Mouse (Mus musculus) lung, embryonic 14.5 days (tissue): ENCODE measurements around the gene Mrps34. TPM values are rescaled to one million over a fixed set of nuclear protein-coding genes. Genes with fewer than 3 reads are reported as not detected.

Experiments
- ATAC-seq: fragments of 200-750 bp; cut with Nextera tagmentation; 2 replicates; pipeline ENCODE4 v1.8.0; 2017; ENCODE audit warnings: mild to moderate bottlenecking, moderate TSS enrichment, moderate library complexity; ENCODE audit not compliant: insufficient read depth
- DNase-seq: peaks from one replicate; pipeline ENCODE4 v3.0.0-alpha.2; 2015
- H3K27ac ChIP-seq: fragments of 300-500 bp; sonication (generic); 2 replicates; pipeline ENCODE4 v1.5.1; 2014; ENCODE audit warnings: low read depth, mild to moderate bottlenecking, moderate library complexity
- H3K27me3 ChIP-seq: fragments of 300-500 bp; sonication (generic); 2 replicates; pipeline ENCODE4 v1.6.1; 2014; ENCODE audit warnings: low read length, control low read depth; ENCODE audit not compliant: insufficient read depth
- H3K36me3 ChIP-seq: fragments of 300-500 bp; sonication (generic); 2 replicates; pipeline ENCODE4 v1.6.1; 2014; ENCODE audit warnings: control low read depth; ENCODE audit not compliant: insufficient read depth
- H3K4me1 ChIP-seq: fragments of 300-500 bp; sonication (generic); 2 replicates; pipeline ENCODE4 v1.6.1; 2014; ENCODE audit warnings: antibody characterized with exemption, control low read depth; ENCODE audit not compliant: insufficient read depth
- H3K4me2 ChIP-seq: fragments of 300-500 bp; sonication (generic); 2 replicates; pipeline ENCODE4 v1.6.1; 2014; ENCODE audit warnings: mild to moderate bottlenecking
- H3K4me3 ChIP-seq: fragments of 300-500 bp; sonication (generic); 2 replicates; pipeline ENCODE4 v1.5.1; 2014; ENCODE audit warnings: low read depth, low read length
- H3K9ac ChIP-seq: fragments of 300-500 bp; sonication (generic); 2 replicates; pipeline ENCODE4 v1.6.1; 2014
- H3K9me3 ChIP-seq: fragments of 300-500 bp; sonication (generic); 2 replicates; pipeline ENCODE4 v1.6.1; 2016; ENCODE audit warnings: low read depth, low read length, control low read depth
- CTCF ChIP-seq: IDR thresholded peaks from 2 replicates; pipeline ENCODE4 v1.5.1; 2016; ENCODE audit warnings: antibody characterized with exemption, low read depth
- WGBS: fragments of 180-500 bp; shearing (Covaris S2); extraction: QIAGEN DNeasy Blood & Tissue Kit; methylation state at CpG from one replicate; pipeline ENCODE4 v1.1.7; 2014; 5-methylcytosine and 5-hydroxymethylcytosine counted together
- polyA plus RNA-seq: library from polyadenylated mRNA; unstranded; fragments of >200 nt; fragmentation: Nextera tagmentation; extraction: Ambion mirVana; gene quantifications from 2 replicates; pipeline ENCODE4 v1.2.1, GENCODE M21; 2014

Gene Mrps34
- polyA plus RNA-seq, 1 experiment from 2014 or later, result 93.7 TPM

DNA sequence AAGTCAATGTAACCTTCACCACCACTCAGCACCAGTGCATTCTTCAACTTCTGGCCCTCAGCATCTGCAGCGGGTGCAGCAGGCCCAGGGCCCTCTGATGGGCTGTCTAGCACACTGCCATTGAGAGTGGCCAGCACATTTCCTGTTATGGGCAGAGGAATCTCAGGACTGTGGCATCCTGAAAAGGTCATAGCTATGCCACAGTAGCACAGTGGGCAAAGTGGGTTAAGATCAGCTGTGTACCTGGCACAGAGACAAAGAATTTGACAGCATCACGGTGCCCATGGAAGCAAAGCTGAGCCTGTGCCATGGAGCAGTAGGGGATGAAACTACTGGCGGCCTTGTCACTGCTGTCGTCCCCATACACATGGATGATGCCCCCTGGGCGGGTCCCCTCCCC is 4.2 kb downstream of the Mrps34 start:
- no peak overlapping the region for H3K4me3 ChIP-seq
- H3K9ac ChIP-seq, result no peak overlapping the region
- H3K36me3 ChIP-seq, result peaks cover 73% of the 10 kb centered on the region
- no peak overlapping the region for H3K27ac ChIP-seq
- 80% methylated on average over 5 of the region's 5 CpGs for WGBS
- DNase-seq, result no peak
- ATAC-seq, result no peak
- H3K27me3 ChIP-seq, result no peaks in the 10 kb centered on the region
- peaks cover under 1% of the 10 kb centered on the region for H3K4me1 ChIP-seq
- TF ChIP-seq CTCF, result no peak
- H3K9me3 ChIP-seq, result no peaks in the 10 kb centered on the region
- no peak overlapping the region for H3K4me2 ChIP-seq

GRCm38 (mm10) chr17:24900014-24900413 is 5.1 kb downstream of the Mrps34 start:
- WGBS, result 85% methylated on average over 6 of the region's 6 CpGs
- Histone ChIP-seq H3K4me1 (no peaks in the 10 kb centered on the region; the same call in 1 of the 2 replicates), H3K36me3 (peaks cover 81% of the 10 kb centered on the region), H3K4me2 (no peak overlapping the region), H3K27ac (no peak overlapping the region), H3K27me3 (no peaks in the 10 kb centered on the region), H3K4me3 (no peak overlapping the region), H3K9me3 (no peaks in the 10 kb centered on the region), H3K9ac (no peak overlapping the region)
- ATAC-seq, result no peak
- no peak for TF ChIP-seq CTCF
- no peak for DNase-seq

GRCm38 (mm10) chr17:24902124-24902523 is 7.2 kb downstream of the Mrps34 start:
- ATAC-seq (no peak), DNase-seq (no peak)
- H3K9ac ChIP-seq, result no peak overlapping the region
- no peaks in the 10 kb centered on the region for H3K9me3 ChIP-seq
- no peaks in the 10 kb centered on the region for H3K4me1 ChIP-seq
- H3K4me2 ChIP-seq, result no peak overlapping the region
- WGBS, result 89% methylated on average over 5 of the region's 5 CpGs
- peaks cover 100% of the 10 kb centered on the region for H3K36me3 ChIP-seq
- no peak overlapping the region for H3K4me3 ChIP-seq
- no peak for TF ChIP-seq CTCF
- H3K27ac ChIP-seq, result no peak overlapping the region
- H3K27me3 ChIP-seq, result no peaks in the 10 kb centered on the region

DNA sequence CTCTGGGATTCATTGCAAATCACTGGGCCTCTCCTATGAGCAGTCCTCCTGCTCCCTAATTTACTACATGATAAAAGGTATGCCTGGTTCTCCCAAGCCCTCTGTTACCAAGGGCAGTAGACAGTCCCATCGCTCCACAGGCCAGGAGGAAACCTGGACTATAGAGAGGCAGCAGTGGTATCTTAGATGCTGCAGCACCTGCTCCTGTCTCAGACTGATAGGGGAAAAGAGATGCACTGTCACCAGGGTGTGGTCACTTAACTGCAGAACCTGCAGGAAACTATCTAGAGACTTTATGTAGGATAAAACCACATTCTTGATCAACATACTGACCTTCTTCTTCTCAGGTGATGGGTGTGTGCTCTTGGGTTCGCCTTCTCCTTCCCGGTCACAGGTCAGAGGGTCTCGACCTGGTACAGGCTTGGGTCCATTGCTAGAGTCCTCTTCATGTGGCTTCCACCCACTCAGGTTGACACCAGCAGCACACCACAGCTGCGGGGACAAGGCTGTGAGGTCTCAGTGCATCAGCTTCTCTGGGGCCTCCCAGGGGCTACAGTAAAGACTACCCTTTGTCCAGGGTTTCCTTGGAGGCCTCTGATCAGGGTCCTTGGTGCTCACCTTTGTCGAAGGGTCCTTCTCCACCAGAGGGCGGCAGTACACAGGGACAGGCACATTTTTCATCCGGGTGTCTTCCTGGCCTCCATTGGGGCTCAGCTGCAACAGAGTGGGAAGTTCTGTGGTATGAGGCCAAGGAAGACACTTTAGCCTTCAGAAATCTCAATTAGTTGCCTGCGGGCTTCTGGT is 8.0 kb downstream of the Mrps34 start:
- H3K27ac ChIP-seq, result no peak overlapping the region; the same call in 1 of the 2 replicates
- H3K9ac ChIP-seq, result no peak overlapping the region
- no peaks in the 10 kb centered on the region for H3K9me3 ChIP-seq
- peaks cover 100% of the 10 kb centered on the region for H3K36me3 ChIP-seq
- H3K27me3 ChIP-seq, result no peaks in the 10 kb centered on the region
- DNase-seq (no peak), ATAC-seq (no peak)
- no peak overlapping the region; the same call in 1 of the 2 replicates for H3K4me2 ChIP-seq
- 68% methylated on average over 9 of the region's 9 CpGs for WGBS
- peak; percentile 56 for TF ChIP-seq CTCF
- H3K4me1 ChIP-seq, result no peaks in the 10 kb centered on the region
- no peak overlapping the region for H3K4me3 ChIP-seq

DNA sequence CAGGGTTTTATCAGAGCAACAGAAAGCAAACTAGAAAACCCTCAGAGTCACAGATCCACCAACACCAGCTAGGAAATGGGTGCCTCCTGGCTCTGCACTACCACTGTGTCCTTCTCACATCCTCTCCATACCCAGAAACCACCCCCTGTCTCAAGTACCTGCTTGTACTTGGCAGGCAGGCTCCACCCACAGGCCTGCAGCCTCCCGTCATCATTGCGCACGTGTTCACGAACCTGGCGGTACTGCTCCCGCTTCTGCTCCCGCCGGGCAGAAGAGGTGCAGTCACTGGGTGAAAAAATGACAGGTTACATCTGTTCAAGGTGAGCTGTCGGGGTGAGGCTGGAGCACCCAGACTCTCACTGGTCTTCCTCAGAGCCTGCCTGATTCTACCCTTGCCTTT is 8.9 kb downstream of the Mrps34 start:
- Histone ChIP-seq H3K27me3 (no peaks in the 10 kb centered on the region), H3K4me3 (no peak overlapping the region), H3K36me3 (peaks cover 100% of the 10 kb centered on the region), H3K4me1 (no peaks in the 10 kb centered on the region), H3K9ac (no peak overlapping the region), H3K4me2 (no peak overlapping the region), H3K27ac (no peak overlapping the region; the same call in 1 of the 2 replicates), H3K9me3 (no peaks in the 10 kb centered on the region)
- 82% methylated on average over 9 of the region's 9 CpGs for WGBS
- no peak for TF ChIP-seq CTCF
- DNase-seq (no peak), ATAC-seq (no peak)

DNA sequence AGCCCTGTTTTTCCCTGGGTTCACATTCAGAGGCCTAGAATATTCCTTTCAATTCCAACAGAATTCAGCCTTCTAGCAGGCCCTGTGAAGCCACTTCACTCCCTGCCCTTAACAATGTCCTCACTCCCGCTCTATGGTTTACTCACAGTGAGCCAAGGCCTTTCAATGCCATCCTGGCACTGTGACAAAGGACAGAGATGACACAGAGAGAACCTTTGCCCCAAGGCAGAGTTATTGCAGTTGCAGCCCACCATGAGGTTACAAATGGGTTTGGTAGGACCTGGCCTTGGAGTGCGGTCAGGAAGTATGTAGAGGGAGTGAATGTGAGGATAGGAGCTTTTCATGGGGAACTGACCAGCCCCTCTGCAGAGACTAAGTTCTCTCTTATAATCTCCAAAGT is 12.7 kb downstream of the Mrps34 start:
- 92% methylated on average over 2 of the region's 2 CpGs for WGBS
- Histone ChIP-seq H3K27me3 (no peaks in the 10 kb centered on the region), H3K36me3 (peaks cover 99% of the 10 kb centered on the region), H3K9me3 (no peaks in the 10 kb centered on the region), H3K4me2 (no peak overlapping the region), H3K4me1 (no peaks in the 10 kb centered on the region), H3K4me3 (no peak overlapping the region), H3K9ac (no peak overlapping the region), H3K27ac (no peak overlapping the region)
- ATAC-seq, result no peak
- no peak for DNase-seq
- TF ChIP-seq CTCF, result no peak

DNA sequence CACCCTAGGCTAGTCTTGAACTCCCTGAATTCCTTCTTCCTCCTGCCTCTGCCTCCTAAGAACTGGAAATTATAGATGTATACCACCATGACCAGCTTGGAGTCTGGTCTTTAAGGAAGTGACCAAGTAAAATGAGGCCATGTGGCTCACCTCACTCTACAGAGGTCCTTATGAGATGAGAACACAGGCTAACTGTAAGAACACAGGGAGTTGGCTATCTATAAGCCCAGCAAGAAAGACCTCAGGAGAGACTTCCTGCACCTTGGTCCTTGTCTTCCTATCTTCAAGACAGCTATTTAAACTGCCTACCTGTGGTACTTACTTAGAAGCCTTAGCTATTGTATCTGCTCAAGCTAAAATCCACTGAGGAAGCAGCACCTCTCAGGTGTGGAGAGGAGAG is 19.1 kb downstream of the Mrps34 start:
- no peaks in the 10 kb centered on the region for H3K9me3 ChIP-seq
- H3K4me3 ChIP-seq, result no peak overlapping the region
- DNase-seq (no peak), ATAC-seq (no peak)
- no peak overlapping the region for H3K4me2 ChIP-seq
- no peaks in the 10 kb centered on the region for H3K4me1 ChIP-seq
- H3K27me3 ChIP-seq, result no peaks in the 10 kb centered on the region
- H3K9ac ChIP-seq, result no peak overlapping the region
- no peak for TF ChIP-seq CTCF
- H3K36me3 ChIP-seq, result peaks cover 98% of the 10 kb centered on the region
- no peak overlapping the region for H3K27ac ChIP-seq
